Mouse (Mus musculus): ENCODE measurements at regions not wholly inside any gene's neighbourhood (a gene's known extent, or its start where the extent isn't known, plus 50 kb on each side); places are given as distances from the start of the nearest gene placed in this dataset.
A peak's percentile ranks its signal among the peaks of the same experiment; 100 is the strongest.

DNA sequence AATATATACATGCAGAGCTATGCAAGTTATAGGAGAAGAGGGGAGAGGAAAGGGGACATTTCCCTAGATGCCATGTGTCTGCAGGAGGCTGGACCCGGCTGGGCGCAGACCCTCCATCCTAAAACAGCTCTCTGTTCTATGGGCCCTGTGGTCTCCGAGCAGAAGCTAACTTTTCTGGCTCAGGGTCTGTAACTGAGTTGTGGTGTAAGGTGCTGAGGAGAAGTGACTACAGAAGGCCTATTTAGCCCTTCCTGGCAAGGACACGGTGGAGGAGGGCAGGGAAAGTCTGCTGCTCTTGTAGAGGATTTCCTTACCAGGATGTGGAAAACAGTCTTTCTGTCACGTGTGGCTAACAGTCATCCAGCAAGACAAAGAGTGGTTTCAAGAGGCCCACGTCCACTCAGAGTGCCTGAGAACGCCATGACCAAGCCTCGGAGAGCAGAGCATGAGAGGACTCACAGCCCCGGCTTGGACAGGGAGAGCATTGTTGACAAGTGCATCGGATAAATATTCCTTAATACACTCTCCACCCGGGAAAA is 216.2 kb downstream of the Setd4 start:
- no peak for DNase-seq (ENCODE audit: low spot score)

DNA sequence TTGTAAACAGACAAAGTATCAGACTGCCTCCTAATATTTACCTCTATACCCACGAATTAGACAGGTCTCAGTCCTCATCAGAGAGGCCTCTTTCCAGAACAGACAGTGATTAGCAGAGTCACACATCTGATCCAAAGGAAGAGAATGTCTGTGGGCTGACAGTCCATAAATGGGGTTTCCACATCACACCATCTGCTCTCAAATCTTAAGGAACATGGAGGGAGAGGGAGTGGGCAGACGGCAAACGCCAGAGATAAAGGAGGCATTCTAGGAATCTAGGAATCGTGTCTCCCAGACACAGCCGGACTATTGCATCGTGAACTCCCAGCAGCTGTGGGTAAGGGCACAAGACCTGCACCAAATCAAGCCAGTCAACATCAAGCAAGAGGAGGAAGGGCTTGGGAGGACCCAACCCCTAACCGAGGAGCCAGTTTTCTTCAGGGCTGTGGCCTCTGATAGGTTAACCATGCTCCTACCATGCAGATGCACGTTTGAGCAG is 219.8 kb downstream of the Setd4 start:
- DNase-seq (ENCODE audit: low spot score), result no peak

DNA sequence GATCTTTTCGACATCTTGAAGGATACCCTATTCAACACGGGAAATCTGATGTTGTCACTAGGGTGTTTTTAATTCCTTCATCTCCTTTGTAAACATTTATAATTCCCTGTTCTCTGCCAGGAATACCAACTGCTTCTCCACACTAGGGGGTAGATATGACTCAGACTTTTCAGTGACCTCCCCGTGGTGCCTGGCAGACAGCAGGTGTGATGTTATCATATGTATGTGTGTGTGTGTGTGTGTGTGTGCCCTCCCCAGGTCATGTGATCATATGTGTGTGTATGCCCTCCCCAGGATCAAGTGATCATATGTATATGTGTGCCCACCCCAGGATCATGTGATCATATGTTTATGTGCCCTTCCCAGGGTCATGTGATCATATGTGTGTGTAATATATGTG is 220.9 kb downstream of the Setd4 start:
- no peak for DNase-seq (ENCODE audit: low spot score)

DNA sequence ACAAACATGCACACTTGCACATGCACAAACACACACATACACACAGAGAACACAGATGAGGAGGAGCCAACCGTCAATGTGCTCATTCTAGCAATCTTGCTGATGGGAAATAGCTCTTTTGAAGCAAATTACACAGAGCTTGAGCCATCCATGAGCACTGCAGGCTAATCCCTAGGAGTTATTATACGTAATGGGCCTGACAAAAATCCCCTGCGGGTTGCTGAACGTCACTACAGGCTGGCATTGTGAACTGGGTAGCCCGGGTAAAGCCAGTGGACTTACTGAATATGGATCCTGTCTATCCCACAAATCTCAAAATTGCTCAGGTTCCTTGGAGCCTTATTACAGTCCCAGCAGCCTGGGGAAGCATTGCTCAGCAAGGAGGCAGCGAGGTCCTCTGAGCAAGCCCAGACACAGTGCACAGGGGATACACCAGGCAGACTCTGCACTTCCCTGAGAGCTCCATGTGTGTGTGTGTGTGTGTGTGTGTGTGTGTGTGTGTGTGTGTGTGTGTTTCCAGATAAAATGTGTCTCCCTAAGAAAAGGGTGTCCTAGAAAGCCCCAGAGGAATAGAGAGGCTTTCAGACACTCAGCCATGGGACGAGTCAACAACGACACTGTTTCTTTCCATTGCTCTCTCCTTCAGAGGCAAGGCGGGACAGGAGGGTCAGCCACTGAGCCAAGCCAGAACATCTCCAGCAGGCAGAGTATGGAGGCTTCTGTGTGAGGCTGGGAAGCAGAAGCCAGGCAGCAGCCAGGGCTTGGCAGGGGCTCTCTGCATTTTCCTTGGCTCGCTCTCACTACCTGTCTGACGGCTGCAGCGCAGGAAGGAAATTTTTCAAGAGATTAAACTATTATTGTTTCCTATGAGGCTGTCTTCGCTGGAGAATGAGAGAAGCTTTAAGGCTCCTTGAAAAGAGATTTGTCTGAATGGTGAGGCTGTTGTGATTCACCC is 222.9 kb downstream of the Setd4 start:
- no peak for DNase-seq (ENCODE audit: low spot score)

DNA sequence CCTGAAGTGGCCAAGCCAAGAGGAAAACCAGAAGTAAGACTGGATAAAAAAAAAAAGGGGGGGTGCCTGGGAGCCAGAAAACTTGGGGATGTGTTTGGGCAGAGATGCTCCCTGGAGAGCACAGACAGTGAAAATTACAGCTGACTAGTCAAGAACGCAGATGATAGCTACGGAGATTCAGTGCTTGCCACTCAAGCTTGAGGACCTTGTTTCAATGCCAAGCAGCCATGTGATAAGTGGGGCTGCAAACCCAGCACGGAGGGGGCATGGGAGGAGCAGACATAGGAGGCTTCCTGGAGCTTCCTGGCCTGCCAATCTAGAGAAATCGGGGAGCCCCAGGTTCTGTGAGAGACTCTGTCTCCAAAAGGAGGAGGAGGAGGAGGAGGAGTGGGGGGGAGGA is 223.7 kb downstream of the Setd4 start:
- DNase-seq (ENCODE audit: low spot score), result no peak

DNA sequence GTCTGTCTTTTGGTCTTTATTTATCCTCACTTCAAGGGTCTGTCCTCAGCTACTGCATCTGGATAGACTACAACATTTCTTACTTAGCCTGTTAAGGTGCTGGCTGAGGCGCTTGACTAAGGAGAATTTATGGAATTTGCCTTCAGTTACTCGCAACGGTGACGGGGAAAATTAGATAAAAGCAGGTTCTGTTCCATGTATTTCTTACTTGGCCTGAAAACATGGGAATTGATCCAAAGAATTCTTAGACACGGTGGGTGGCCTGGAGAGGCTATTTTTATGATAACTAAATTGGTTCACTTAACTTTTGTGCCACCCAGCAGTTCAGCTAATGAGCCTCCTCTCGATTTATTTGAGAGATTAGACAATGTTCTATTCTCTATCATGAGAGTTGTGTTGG is 224.3 kb downstream of the Setd4 start:
- DNase-seq (ENCODE audit: low spot score), result no peak

DNA sequence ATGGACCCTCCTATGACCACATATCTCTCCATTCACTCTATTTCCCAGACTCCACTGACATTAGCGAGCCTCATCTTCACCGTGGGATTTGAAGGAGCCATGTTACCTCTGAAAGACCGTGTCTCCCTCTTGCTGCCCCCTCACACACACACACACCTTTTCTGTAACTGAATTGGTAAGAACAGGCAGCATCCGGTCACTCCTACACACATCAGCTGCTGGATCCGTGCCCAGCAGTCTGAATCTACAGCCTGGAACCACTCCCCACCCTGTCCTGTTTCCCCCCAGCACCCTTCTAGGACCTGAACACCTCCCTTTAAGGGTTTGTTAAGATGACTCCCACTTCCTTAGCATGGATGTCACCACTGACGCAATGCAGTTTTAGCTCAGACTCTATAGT is 229.2 kb downstream of the Setd4 start:
- peak; percentile 27 for DNase-seq (ENCODE audit: low spot score)

DNA sequence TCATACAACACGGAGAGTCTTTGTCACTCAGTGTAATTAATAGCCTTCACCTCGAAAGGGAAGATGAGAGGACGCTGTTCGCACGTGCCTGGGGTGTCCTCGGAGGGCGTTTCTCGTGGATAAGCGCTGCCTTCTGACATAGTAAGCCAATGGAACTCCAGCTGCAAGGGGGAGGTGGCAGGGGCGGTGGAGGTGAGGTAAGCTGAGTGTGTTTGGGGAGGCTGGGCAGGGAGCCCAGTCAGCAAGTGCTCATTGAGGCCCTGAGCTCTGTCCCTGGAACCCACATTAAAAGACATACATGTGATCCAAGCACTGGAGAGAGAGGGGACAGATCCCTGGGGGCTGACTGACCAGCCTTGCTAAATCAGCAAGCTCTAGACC is 234.1 kb downstream of the Setd4 start:
- no peak for DNase-seq (ENCODE audit: low spot score)

DNA sequence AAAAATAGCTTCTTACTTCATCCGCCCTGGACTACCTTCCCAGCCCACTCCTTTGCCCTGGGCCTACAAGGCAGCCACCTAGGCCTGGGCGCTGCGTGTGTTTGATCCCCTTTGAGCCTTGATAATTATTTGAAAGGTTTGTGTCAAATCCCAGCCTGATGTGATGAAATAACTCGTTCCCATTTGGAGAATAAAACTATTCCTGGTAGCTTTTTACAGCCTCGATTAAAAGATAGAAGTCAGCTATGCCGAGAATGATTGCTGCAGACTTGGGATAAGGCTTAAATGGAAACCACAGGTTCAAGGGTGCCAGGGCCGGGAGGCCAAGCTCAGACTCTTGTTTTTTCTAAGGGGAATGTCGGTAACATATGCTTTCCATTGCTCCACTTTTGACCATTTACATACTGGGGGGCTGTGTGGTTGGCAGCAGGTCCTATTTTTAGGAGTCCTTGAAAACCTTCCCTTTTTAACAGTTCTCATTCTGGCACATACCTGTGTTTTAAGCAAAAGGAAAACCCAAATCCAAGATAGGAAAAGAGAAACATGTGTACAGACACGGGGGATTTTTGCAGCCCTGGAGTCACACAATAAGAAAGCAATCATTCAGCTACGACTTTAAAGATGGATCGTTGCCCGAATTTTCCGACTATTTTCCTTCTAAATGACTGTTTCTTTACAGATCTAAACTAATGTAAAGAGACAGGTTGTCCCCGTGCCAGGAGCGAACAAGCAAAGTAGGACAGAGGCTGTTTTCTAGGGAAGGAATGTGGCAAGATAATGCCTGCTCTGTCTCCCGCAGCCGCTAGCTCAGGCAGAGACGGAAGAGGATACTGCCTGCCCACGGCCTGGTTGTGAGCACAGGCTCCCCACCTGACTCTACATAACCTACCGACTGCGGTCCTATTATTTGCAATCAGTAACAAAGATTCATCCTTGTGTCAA is 234.8 kb downstream of the Setd4 start:
- no peak for DNase-seq (ENCODE audit: low spot score)

DNA sequence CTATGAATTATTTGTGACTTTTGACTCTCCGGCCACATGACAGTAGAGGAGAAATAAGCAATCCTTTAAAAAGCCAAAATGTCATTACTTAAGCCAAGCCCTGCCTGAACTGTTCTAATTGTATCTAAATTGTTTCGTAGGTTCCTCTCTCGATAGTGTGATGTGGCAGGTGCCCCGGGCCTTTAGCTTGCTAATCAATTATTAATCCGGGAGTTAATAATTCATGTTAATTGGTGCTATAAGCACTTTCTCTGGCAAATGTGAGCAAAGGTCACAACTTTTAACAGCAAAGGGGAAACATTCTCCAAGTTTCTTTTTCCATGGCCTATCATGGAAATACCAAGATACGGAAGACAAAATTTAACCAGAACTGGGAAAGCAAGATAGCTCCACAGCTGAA is 235.9 kb downstream of the Setd4 start:
- no peak for DNase-seq (ENCODE audit: low spot score)

DNA sequence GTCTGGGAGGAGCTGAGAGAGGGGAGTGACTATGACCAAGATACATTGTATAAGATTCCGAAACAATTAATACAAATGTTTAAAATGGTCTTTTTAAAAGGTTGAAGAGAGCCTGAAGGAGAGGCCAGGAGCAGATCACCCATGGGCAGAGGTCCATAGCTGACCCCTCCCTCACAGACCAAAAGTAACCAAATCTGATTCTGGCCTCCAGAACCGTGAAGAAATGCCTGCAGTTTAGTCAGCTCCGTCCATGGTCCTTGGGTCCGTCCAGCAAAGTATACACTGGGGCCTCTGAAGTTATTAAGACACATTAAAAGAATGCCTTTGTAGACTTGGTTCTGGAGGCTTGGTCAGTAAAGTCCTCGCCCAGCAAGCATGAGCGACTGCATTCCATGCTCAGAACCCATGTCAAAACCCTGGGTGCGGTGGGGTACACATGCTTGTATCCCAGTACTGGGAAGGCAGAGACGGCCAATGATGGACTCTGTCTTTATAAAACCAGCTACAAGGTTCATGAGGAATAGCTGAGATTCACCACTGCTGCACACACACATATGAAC is 236.5 kb downstream of the Setd4 start:
- DNase-seq (ENCODE audit: low spot score), result no peak

DNA sequence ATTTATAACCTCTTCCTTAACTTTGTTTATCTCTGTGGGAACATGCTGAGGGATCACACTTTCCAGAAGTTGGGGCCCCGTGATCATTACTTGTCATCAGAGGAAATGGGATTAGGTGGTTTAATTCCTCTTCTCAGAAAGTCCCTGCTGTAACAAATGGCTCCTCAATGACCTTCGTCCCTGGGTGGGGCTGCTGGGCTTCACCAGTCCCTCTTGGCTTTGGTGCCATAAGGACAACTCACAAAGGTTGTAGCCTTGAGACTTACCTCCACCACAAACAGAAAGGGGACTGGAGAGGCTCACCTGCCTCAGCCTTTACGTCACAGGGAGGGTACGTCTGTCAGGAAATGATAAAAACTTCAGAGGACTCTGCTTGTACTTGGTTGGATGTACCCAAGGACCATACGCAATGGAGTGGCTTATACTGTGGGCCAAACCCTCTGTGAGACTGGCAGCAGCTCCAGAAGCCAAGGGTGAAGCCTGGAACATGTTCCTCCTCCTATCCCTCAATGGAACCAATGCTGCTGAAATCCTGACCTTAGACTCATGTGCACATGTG is 237.4 kb downstream of the Setd4 start:
- no peak for DNase-seq (ENCODE audit: low spot score)

DNA sequence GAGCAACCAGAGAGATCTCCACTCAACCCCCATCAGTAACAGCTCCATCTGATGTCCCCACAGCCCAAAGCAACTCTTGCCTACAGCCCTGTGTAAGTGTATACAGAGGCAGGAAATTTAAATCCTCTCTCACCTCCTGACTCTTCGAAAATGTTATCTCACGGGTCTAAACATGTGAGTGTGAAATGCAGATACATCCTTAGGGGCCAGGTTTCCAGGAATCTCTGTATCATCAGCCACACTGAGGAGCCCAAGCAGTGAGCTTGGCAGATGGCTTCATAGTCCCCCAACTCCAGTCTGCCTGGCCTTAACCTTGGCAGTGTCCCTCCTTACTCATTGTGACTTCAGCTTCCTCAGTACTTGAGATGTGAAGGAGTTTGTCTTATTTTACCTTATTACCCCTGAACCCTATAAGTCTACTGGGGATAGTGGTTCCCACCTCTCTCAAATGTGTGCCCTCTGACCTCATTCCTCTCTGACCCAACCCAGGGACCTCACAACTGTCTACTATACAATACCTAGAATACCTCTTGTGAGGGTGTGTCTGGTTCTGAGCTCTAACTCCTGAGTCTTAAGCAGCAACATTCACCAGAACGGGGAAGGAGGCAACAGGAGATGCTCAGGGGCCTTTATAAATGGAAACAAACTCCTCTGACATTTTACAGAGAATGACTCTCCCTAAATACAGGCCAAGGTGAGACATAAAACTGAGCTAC is 238.5 kb downstream of the Setd4 start:
- DNase-seq (ENCODE audit: low spot score), result no peak

DNA sequence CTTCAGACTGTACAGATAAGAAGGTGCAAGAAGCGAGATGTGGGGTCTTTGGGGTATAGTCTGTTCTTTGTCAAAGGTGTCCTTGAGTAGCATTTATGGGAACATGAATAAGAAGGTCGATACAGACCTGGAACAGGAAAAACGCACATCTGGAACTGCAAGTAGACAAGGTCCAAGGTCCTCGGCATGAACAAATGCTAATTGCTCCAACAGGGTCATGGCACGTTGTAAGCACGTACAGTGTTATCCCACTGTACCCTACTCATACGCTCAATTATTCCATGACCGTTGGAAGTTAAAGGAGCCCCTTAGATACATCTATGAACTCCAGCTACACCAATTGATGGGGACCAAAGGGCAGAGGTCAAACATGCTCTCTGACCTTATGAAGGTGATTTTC is 244.1 kb downstream of the Setd4 start:
- DNase-seq (ENCODE audit: low spot score), result no peak

DNA sequence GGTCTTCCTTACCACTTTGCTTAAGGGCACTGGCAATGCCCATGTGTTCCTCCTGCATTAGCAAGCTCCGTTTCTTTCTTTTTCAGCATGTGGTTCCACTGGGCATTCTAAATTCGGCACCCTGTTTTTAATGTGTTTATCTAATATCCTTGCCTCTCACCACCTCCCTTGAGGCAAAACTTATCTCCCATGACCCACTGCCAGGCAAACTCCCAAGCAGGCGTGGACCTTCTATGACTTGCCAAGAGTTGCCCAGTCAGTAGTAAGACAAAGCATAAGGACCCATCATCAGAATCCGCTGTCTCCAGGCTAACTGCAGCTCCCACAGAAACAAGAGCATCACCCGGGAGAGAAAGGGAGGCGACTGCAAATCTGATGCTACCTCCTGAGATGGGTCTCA is 245.2 kb downstream of the Setd4 start:
- no peak for DNase-seq (ENCODE audit: low spot score)

DNA sequence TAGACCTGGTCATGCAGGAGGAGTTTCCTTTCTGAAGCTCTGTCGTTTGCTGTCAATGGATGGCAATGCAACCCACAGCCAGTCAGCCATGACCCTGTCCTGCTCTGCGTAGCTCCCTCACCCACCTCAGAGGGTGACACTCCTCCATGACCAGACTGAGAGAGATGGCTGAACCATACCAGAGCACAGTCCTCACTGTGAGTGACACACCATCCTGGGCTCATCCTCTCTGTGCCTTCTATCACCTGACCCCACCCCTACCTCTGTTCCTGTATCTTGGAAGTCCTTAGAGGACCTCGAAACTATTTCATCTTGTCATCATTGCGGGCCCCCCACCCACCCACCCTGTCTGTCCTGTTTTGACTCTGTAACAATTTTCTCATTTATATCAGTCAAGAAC is 245.7 kb downstream of the Setd4 start:
- no peak for DNase-seq (ENCODE audit: low spot score)

DNA sequence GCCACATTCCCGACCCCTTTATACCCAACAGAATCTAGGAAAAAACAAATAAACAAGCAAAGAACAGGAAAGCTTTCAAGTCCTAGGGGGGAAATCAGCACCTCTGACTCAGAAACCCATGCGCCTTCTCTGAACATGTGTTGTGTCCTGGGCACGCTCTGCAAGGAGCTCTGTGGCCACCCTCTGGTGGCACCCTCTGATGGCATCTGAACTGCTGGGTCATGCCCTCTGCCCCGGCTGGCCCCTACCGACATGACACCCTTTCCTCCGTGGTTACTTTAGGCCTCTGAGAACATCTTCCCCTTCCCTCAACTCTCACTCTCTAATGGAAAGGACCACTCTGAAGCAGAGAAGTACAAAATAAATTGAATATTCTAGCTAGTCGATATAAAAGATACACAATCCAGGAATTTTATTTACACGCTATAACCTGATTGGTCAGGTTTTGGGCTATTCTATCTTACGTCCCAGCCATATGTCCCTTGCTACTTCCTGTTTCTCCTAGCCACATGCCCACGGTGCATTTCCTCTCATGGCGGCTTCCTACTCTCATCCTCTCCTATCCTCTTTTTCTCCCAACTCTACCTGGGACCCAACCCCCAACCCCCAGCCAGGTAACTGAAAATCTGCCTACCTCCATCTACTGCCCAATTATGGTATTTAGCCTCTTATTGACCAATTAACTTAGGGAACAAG is 248.5 kb downstream of the Setd4 start:
- DNase-seq (ENCODE audit: low spot score), result no peak

DNA sequence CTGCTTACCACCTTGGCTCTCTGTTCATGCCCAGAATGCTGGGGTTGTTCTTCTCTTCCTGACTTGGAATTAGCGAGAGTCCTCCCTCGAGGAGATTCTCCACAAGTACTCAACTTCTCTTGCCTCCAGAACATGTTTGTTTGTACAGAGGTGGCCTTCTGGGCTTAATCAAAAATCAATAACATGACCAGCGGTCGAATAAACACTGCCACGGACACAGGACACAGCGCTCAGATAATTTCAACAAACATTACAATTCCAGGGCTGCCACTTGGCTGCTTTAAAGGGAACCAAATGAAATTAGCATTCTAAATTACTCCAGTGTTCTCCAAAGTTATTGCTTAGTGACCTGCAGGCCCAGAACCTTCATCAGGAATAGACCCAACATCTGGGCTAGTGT is 249.9 kb downstream of the Setd4 start:
- DNase-seq (ENCODE audit: low spot score), result no peak

DNA sequence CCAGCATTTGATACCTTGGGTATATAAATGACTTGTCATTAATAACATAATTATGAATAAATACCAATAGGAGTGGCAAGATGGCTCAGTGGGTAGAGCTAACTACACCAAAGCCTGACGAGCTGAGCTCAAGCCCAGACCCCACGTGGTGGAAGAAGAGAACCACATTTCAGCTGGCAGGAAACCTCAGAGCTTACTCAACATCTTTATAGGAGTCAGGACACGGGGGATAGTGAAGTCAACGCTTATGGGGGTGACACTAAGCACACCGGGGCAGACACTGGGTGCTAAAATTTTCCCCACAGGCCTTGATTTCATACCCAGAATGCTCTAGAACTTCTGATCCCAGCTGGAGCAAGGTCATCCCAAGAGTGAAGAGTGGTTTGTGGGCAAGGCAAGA is 259.3 kb downstream of the Setd4 start:
- no peak for DNase-seq (ENCODE audit: low spot score)

DNA sequence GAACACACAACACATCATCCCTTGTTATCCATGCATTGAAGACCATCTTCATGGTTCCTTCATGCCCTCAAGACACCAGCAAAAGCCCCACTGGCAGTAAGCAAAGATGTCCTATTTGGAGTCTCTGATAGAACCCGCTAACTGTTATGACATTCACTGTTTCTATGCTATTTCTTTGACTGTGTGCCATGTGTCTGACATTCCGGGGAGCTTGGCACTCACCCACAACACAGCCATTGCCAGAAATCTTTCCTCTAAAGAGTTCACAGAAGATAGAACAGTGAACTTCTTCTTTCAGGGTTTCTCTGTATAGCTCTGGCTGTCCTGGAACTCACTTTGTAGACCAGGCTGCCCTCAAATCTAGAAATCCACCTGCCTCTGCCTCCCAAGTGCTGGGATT is 261.2 kb downstream of the Setd4 start:
- peak; percentile 9 for DNase-seq (ENCODE audit: low spot score)

DNA sequence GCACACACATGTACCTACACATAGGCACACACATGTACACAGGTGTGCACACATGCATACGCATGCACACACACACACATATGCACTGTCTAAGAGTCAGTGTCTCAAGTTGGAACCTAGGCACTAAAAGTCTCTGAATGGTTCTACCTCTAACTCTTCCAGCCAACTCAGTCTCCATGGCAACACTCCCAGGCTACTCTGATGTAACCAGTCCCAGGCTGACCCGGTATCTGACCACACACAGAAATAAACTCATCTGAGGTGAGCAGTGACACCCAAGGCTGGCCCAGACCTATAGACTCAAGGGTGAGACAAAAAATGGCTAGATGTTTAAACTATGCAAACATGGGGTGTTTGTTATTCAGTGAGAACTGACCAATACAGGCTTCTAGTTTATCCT is 262.1 kb downstream of the Setd4 start:
- DNase-seq (ENCODE audit: low spot score), result no peak

Measured in layer of hippocampus, adult 11-12 months (tissue).